Mouse (Mus musculus) hindlimb bud, embryonic 11.5 days (tissue): ENCODE data around the gene Lrrc46.

Experiments used
- DNase-seq: peaks from one replicate; pipeline ENCODE4 v3.0.0-alpha.2; 2012; ENCODE audit warnings: low read depth, low spot score; ENCODE audit errors: extremely low spot score

The Lrrc46 gene

GRCm38 (mm10) chr11:97050216-97050943 is 9.2 kb upstream of the Lrrc46 start, which contains the start of gene Osbpl7:
TSS of gene Osbpl7 (plus strand) at chr11:97050628.
- DNase-seq = no peak

DNA sequence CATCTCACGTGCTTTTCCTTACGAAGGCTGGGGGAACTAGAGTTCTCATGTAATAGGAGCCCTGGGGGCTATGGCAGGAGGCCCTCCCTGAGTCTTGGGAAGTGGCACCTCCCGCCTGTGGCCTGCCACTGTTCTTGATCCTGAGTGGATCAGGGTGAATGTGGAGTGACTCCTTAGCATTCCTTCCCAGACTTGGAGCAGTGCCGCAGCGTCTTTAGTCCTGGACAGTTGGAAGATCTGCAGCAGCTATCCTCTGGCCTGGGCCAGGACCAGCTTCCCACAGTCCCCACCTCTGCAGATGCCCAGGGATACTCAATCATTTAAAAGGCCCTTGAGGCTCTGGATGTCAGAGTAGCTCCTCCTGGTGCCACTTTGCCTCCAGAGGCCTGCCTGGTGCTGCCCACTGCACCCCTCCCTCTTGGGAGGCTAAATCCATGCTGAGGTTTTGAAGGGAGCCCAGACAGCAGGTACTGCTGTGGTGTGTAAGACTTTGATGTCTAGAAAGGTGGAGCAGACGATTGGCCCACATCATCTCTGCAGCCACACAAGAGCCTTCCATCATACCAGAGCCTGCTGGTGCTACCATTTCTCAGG is 8.4 kb upstream of the Lrrc46 start:
- no peak for DNase-seq

- DNase-seq = no peak
Measured at GRCm38 (mm10) chr11:97048090-97048650, 7.0 kb upstream of the Lrrc46 start.

DNA sequence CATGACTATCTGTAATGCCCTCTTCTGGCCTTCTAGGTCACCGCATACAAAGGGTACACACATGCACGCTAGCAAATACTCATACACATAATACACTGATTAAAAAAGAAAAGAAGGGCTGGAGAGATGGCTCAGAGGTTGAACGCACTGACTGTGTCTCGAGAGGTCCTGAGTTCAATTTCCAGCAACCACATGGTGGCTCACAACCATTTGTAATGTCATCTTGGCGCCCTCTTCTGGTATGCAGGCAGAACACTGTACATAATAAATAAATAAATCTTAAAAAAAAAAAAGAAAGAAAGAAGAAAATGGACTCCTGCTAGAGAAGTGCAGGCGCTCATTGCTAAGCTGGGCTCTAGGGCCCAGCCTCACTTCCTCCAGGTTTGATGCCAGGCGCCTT is 4.7 kb upstream of the Lrrc46 start:
- no peak for DNase-seq

DNA sequence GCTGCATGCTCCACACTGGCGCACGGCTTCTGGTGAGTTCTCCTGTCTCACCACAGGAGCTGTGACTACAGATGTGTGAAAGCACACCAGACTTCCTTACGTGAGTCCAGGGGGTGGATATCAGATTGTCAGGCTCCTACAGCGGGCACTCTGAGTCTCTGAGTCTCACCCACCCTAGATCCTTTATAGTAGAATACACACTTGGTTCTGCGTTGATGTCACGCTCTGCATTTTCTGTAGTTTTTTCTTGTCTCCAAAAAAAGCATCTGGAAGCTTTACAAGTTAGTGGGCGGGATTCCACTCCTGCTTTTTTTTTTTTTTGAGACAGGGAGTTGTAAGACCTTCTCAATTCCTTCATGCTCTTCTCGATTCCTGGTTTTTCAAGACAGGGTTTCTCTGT is 3.7 kb upstream of the Lrrc46 start:
- DNase-seq = no peak

GRCm38 (mm10) chr11:97040301-97041021 is 746 bp downstream of the Lrrc46 start:
- DNase-seq = no peak

GRCm38 (mm10) chr11:97038881-97039280 is 2.3 kb downstream of the Lrrc46 start:
- DNase-seq = no peak

DNA sequence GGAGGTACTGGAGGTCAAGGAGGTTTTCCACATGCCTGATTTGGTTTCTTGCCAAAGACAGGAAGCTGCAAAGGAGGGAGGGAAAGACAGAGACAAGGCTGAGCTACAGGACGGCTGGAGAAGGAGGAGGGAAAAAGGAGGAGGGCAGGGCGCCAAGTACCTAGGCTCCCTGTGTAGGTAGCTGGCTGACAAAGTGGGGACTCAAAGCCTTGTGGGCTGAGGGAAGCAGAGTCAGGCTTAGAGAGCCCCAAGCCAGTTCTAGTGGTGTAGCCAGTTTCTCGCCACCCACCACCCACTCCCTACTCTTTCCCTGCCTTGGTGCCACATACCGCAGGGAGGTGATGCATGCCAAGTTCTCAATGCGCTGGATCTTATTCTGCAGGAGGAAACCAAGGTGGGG is 5.1 kb downstream of the Lrrc46 start:
- DNase-seq = no peak

- no peak for DNase-seq
Measured at GRCm38 (mm10) chr11:97033781-97034180, 7.4 kb downstream of the Lrrc46 start.

DNA sequence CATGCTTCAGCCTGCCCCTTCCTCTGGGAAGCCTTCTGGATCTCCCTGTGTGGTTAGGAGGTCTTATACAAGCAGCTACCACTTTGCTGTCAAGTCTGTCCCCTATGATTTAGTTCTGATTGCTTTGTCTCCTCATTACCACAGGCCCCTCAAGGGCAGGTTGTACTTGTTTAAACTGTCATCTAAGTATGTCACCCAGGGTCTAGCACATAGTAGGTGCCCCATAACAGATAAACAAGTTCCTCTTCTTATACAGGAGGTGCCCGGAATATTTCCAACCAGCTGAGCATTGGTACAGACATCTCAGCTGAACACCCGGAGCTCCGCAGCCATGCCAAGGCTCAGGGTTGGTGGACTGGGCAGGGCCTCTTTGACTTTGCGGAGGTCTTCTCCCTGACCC is 8.7 kb downstream of the Lrrc46 start:
- DNase-seq = no peak

GRCm38 (mm10) chr11:97031977-97032376 is 9.2 kb downstream of the Lrrc46 start:
- no peak for DNase-seq

- no peak for DNase-seq
Measured at GRCm38 (mm10) chr11:97030426-97030825, 10.8 kb downstream of the Lrrc46 start.

DNA sequence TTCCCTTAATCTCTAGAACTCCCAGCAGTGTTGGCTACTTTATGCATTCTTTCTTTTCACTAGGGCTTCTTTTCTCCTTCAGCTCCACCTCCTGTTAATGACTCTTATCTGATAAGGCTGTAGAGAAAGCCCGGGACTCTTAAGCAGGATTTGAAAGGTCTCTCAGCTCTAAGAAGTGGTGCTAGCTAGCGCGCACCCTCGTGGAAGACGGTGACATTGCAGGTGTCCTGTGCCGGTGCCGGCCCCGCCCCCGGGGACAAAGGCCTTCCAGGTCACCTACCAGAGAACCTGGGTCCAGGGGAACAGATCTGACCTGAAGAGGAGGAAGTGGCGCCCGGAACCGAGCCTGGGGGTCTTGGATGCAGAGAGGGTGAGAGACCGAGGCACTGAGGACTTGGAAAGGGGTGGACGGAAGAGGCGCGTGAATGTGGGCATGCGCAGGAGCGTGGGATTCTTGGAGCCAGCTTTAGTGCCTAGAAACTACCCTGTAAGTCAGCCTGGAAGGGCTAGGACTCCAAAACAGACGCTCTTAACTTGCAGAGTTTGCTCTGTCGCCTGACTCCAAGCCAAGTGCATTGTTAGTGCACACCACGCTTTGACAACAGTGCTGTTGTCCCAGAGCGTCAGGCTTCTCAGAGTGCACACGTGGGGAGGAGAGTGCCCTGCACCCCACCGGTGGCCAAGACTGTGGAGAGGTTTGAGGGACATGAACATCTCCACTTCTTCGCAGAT is 11.4 kb downstream of the Lrrc46 start, which contains the start of gene Scrn2:
TSS of gene Scrn2 (plus strand) at position 253 of the 732 bp plus-strand sequence.
- DNase-seq = peak; percentile 78

DNA sequence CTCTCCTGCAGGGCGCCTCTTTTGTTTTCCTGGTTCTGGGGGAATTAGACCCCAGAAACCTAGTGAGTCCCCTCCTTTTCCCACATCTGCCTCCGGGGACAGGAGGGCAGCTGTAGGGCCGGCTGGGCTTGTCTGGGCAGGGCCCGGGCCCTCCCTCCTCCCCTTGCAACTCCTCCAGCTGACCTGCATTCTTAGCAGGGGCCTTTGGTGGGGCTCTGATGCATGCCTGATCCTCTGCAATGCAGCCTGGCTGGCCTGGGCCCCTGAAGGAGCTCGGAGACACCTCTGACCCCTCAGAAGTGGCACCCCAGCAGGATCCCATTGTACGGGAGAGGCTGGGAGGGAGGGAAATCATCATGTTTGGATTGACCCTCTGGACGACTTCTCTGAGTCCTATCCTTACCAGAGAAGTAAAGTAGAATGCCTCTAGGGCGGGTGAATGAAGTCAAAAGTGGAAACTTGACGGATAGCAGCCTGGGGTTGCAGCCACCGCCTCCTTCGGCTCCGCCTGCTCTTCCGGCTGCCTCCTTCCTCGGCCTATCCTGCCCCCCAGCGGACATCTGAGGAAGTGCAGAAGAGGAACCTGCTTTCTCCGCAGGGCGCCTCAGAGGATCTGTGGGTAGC is 15.4 kb downstream of the Lrrc46 start:
- peak; percentile 68 for DNase-seq

- no peak for DNase-seq
Measured at GRCm38 (mm10) chr11:97024977-97025376, 16.2 kb downstream of the Lrrc46 start.

DNA sequence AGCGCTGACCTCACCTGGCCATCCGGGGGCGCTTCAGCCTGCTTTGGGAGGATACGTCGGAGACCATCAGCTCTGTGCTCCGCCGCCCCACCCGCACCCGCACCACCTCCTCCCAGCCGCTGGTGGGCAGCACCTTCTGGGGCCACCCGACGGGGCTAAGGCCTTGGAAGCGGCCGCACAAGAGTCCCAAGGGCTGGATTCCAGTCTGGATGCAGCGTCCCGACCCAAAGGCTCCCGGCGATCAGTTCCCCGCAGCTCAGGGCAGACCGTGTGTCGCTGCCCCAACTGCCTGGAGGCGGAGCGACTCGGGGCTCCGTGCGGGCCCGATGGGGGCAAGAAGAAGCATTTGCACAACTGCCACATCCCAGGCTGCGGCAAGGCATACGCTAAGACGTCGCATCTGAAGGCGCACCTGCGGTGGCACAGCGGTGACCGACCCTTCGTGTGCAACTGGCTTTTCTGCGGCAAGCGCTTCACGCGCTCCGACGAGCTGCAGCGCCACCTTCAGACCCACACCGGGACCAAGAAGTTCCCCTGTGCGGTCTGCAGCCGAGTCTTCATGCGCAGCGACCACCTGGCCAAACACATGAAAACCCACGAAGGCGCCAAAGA is 19.2 kb downstream of the Lrrc46 start:
- no peak for DNase-seq

GRCm38 (mm10) chr11:97021121-97021765 is 20.0 kb downstream of the Lrrc46 start:
- no peak for DNase-seq

DNA sequence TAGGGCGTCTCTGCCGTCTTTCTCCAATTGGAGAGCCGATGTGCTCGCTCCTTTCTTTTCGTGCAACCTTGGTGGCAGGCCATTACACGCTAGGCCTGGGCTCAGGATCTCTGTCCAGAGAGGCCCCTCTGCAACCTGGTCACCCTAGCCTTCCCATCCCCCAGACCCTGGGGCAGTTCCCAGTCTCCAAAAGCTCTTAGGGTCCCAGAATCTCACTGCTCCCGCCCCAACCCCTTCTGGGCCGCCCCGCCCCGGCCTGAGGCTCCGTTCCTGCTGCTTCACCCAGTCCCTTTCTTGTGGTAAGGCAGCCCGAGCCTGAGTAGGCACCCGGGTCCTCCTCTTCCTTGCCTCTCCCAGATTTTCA is 21.9 kb downstream of the Lrrc46 start:
- no peak for DNase-seq

DNA sequence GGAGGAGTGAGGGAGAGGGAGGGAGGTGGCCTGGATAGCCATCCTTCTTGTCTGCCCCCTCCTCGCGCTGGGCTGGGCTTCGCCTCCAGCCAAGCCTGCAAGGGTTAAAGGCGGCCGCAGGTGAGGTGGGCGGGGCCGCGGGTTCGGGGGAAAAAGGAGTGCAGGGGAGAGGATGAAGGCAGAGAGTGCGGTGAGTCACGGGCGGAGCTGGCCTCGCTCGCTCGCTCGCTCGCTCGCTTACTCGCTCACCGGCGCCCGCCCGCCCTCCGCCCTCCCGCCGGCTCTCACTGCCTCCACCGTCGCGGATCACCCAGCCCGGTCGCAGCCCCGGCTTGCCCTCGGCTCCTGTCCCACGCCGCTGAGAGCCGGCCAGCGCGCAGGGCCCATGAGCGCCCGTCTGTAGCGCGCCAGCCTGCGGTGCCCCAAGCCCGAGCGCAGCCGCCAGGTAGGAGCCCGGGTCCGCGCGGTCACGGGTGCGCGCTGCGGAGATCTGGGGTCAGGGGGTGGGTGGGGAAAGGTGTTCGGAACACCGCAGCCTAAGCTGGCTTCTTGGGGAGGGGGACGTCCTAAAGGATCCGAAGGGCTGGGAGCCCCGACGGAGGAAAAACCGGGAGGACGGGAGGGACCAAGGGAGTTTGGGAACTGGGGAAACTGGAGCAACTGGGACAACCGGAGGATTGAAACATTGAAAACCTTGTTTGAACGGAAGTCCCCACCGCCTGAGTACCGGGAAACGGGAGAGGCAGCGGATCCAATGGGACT is 22.4 kb downstream of the Lrrc46 start:
- DNase-seq = no peak
